Mouse (Mus musculus) megakaryocyte, embryonic 14.5 days (primary cell): ENCODE measurements at regions not wholly inside any gene's neighbourhood (a gene's known extent, or its start where the extent isn't known, plus 50 kb on each side); places are given as distances from the start of the nearest gene placed in this dataset.

Experiments used
- H3K27me3 ChIP-seq: replicated peaks from 2 replicates; pipeline ENCODE3; 2012; ENCODE audit warnings: inconsistent platforms
- H3K36me3 ChIP-seq: replicated peaks from 2 replicates; pipeline ENCODE3; 2012; ENCODE audit warnings: low read length, inconsistent platforms, mixed read lengths
- H3K4me1 ChIP-seq: 2 replicates; pipeline ENCODE4 v1.6.1; 2012; ENCODE audit warnings: inconsistent platforms
- H3K4me3 ChIP-seq: replicated peaks from 2 replicates; pipeline ENCODE3; 2012; ENCODE audit warnings: moderate library complexity, mild to moderate bottlenecking, inconsistent platforms
- H3K9me3 ChIP-seq: 2 replicates; pipeline ENCODE4 v1.6.1; 2012; ENCODE audit warnings: inconsistent platforms
- FLI1 ChIP-seq: IDR thresholded peaks from 2 replicates; pipeline ENCODE4 v1.6.1; 2012; ENCODE audit warnings: low read length, inconsistent platforms, mixed read lengths
- GATA1 ChIP-seq: IDR thresholded peaks from 3 replicates; pipeline ENCODE4 v1.6.1; 2012; ENCODE audit warnings: mixed read lengths, low read length, inconsistent platforms, borderline replicate concordance

DNA sequence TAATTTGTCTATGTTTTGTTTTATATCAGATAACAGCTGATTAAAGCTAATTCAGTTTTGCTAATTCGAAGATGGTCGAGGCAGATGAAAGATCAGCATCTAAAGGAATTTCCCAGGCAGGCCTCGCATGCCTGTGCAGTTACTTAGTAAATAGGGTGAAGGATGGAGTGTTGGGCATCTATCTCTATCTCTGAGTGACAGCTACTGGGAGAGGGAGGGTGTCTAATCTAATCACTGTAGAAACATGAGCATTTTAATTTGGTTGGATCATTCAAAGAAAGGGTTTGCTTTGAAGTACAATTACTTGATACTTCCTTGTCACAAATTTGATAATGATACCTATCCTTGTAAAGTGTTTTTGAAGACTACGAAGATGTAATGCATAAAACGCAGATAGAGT is 273.8 kb downstream of the Gm11146 start:
- Histone ChIP-seq H3K4me1 (peaks cover 10% of the 10 kb centered on the region), H3K4me3 (no peak overlapping the region), H3K9me3 (no peaks in the 10 kb centered on the region), H3K36me3 (no peaks in the 10 kb centered on the region), H3K27me3 (no peaks in the 10 kb centered on the region)
- TF ChIP-seq FLI1 (no peak), GATA1 (no peak)

- H3K4me1 ChIP-seq: no peaks in the 10 kb centered on the region
- no peaks in the 10 kb centered on the region for H3K36me3 ChIP-seq
- no peak overlapping the region for H3K4me3 ChIP-seq
- no peak for TF ChIP-seq GATA1
- TF ChIP-seq FLI1: no peak
- no peaks in the 10 kb centered on the region for H3K9me3 ChIP-seq
- H3K27me3 ChIP-seq: no peaks in the 10 kb centered on the region
Measured at GRCm38 (mm10) chr16:77322338-77322737, 279.6 kb downstream of the Gm11146 start.

DNA sequence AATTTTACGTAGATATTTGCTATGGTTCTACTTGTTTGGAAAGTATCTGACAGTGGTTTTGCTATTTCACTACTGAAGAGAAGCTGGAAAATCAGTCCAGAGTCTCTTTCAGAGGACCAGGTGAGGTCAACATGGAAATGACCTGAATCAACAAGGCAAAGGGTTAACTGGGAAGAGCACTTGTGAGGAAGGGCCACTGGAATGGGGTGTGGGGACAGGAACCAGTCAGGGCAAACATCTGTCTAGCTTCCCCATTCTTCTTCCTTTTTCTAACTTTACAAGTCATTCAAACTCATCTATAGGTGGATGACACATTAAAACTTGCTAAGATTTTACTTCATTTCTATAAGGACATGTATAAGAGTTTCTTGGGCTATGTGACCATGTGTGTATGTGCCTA is 283.7 kb downstream of the Gm11146 start:
- Histone ChIP-seq H3K27me3 (no peaks in the 10 kb centered on the region), H3K4me1 (no peaks in the 10 kb centered on the region), H3K4me3 (no peak overlapping the region), H3K36me3 (no peaks in the 10 kb centered on the region), H3K9me3 (no peaks in the 10 kb centered on the region)
- no peak for TF ChIP-seq FLI1
- no peak for TF ChIP-seq GATA1

GRCm38 (mm10) chr16:77315354-77315753 is 286.5 kb downstream of the Gm11146 start:
- H3K36me3 ChIP-seq: no peaks in the 10 kb centered on the region

GRCm38 (mm10) chr16:77313195-77313594 is 288.7 kb downstream of the Gm11146 start:
- no peak overlapping the region for H3K4me3 ChIP-seq
- TF ChIP-seq GATA1: no peak
- no peak for TF ChIP-seq FLI1
- H3K27me3 ChIP-seq: no peaks in the 10 kb centered on the region
- H3K4me1 ChIP-seq: no peaks in the 10 kb centered on the region
- H3K36me3 ChIP-seq: no peaks in the 10 kb centered on the region
- no peaks in the 10 kb centered on the region for H3K9me3 ChIP-seq

More at GRCm38 (mm10) chr16:77315354-77315753, 286.5 kb downstream of the Gm11146 start:
- no peak overlapping the region for H3K4me3 ChIP-seq
- no peaks in the 10 kb centered on the region for H3K9me3 ChIP-seq
- H3K4me1 ChIP-seq: no peaks in the 10 kb centered on the region
- H3K27me3 ChIP-seq: no peaks in the 10 kb centered on the region
- TF ChIP-seq GATA1: no peak
- no peak for TF ChIP-seq FLI1

GRCm38 (mm10) chr16:77301270-77302171 is 288.0 kb downstream of the Usp25 start:
- Histone ChIP-seq H3K4me3 (no peak overlapping the region), H3K4me1 (no peaks in the 10 kb centered on the region), H3K36me3 (no peaks in the 10 kb centered on the region), H3K27me3 (no peaks in the 10 kb centered on the region), H3K9me3 (no peaks in the 10 kb centered on the region)
- TF ChIP-seq GATA1 (no peak), FLI1 (no peak)

DNA sequence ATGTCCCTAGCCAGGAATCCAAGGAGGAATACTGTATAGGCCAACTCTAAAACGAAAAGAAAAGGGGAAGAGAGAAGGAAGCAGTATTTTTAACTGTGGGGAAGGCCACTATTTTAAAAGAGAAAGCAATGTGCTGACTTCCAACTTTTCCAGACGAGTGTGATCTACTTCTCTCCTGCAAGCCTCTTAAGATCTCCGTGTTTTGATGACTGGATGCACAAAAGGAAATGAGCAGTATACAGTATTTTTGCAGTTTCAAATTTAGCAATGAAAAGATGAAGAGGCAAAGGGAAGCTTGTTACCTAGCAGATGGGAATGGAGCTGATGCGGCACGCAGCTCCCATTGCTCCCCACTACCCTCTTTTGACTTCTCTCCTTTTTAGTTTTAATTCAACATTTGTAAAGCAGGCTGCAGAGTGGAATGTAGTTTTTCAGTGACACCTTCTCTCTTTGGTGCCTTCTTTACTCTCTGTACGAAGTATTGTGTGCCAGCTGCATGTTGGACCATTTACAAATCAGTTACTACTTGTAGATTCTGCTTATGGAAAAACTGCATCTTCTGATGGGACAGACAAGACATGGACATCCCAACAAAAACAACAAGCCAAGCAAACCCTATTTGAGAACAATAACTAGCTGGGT is 287.2 kb downstream of the Usp25 start:
- no peaks in the 10 kb centered on the region for H3K27me3 ChIP-seq
- no peaks in the 10 kb centered on the region for H3K9me3 ChIP-seq
- H3K4me1 ChIP-seq: no peaks in the 10 kb centered on the region
- H3K4me3 ChIP-seq: no peak overlapping the region
- no peak for TF ChIP-seq FLI1
- no peak for TF ChIP-seq GATA1
- H3K36me3 ChIP-seq: no peaks in the 10 kb centered on the region

DNA sequence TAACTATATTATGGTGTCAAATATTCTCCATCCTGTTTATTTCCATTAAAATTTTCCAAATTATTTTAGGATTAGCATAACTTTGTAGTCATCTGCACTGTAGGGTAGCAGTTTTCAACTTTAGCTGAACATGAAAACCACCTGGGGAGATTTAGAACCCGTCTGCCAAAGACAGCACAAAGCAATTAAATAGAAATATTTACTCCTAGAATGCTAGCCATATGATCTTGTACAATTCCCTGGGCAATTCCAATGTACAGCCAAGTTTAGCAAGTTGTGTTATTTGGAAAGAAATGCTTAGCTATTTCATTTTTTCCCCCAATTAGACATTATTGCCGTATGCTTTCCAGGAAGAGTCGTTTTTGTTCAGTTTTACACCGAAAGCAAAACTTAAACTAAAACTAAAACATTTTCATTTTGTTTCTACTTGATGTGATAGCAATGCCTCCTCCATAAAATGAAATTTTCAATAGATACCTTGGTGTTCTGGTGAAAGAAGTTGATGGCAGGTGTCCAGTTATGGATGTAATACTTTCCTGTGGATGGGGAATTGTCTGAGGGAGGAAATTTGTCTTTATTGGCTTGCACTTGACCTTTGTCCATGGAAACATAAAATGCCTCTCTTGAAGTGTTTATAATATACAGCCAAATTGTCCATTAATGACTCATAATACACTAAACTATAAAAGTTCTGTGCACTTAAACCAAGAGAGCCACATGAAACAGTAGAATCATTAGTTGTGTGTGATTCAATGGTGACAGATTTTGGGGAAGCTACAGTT is 282.3 kb downstream of the Usp25 start:
- Histone ChIP-seq H3K9me3 (no peaks in the 10 kb centered on the region), H3K4me1 (no peaks in the 10 kb centered on the region), H3K27me3 (no peaks in the 10 kb centered on the region), H3K4me3 (no peak overlapping the region), H3K36me3 (no peaks in the 10 kb centered on the region)
- TF ChIP-seq GATA1 (no peak), FLI1 (no peak)

DNA sequence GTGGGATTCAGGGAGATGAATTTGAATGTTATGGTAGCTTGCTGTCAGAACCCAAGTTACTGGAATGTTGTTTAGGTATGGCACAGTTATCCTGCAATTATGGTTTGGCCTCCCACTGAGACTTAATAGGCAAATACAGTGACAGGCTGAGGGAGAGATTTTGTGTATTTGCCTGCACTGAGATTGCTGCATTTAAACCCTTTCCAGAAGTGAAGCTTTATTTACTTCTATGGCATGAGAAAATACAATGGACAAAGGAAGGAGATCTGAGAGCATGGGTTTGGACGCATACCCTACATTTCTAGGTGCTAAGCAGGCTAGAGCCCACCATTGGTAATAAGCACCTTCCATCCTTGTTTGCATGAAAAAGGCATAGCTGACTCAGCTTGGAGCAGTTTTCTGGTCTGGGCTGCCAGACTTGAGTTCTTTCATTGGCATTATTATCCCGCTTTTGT is 278.8 kb downstream of the Usp25 start:
- Histone ChIP-seq H3K36me3 (no peaks in the 10 kb centered on the region), H3K27me3 (no peaks in the 10 kb centered on the region), H3K4me1 (no peaks in the 10 kb centered on the region), H3K9me3 (no peaks in the 10 kb centered on the region), H3K4me3 (no peak overlapping the region)
- TF ChIP-seq GATA1 (no peak), FLI1 (no peak)
